Mouse (Mus musculus) adrenal gland, adult 2 months (tissue): ENCODE measurements around the gene Psmb8. TPM values are rescaled to one million over a fixed set of nuclear protein-coding genes. Genes with fewer than 3 reads are reported as not detected.
"Not testable (repeated sequence)": the region's sequence is repeated elsewhere in the genome, so short reads cannot be mapped to it uniquely, and the experiment has no call there.

Experiments used
- DNase-seq: peaks from one replicate; pipeline ENCODE4 v3.0.0; 2021
- polyA plus RNA-seq: library from polyadenylated mRNA; depleted of rRNA; stranded (reverse); fragments of >200 nt; gene quantifications from 2 replicates; pipeline ENCODE4 v1.2.3, GENCODE M21; 2012
- total RNA-seq, 2 experiments: library from RNA; stranded (reverse); gene quantifications; 2 replicates each; pipeline ENCODE4 v1.2.3; 2021

Psmb8 gene
- total and polyA plus RNA-seq, 3 experiments, result 21.8 to 68.0 (median 41.4) TPM

DNA sequence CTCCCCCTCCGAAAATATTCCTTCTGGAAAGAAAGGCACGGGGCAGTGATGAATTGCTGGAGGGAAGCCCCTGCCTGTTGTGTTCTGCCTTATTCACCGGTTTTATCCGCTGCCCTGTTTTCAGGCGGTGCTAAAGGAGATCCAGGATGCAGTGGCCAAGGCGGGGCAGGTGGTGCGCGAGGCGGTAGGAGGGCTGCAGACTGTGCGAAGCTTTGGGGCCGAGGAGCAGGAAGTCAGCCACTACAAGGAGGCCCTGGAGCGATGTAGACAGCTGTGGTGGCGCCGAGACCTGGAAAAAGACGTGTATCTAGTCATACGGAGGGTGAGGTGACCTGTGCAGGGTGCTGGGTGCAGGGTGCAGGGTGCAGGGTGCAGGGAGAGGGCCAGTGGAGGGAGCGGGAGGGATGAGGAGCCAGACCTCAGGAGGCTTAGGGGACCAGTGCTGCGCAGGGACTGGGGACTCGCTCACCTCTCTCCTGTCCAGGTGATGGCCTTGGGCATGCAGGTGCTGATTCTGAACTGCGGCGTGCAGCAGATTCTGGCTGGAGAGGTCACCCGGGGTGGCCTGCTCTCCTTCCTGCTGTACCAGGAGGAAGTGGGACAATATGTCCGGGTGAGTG, 14.3 kb downstream of the Psmb8 start:
- no peak for DNase-seq

DNA sequence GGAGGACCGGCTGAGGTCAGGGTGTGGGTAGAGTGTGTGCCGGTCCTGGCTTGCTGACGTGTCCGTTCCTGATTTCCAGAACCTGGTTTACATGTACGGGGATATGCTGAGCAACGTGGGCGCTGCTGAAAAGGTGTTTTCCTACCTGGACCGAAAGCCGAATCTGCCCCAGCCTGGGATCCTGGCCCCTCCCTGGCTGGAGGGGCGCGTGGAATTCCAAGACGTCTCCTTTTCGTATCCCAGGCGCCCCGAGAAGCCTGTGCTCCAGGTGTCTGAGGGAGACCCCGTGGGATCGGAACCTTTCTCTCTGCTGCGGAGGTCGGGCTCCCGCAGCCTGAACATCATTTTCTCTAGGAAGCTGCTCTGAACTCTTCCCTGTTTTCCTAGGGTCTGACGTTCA, 16.4 kb downstream of the Psmb8 start:
- DNase-seq, result no peak

DNA sequence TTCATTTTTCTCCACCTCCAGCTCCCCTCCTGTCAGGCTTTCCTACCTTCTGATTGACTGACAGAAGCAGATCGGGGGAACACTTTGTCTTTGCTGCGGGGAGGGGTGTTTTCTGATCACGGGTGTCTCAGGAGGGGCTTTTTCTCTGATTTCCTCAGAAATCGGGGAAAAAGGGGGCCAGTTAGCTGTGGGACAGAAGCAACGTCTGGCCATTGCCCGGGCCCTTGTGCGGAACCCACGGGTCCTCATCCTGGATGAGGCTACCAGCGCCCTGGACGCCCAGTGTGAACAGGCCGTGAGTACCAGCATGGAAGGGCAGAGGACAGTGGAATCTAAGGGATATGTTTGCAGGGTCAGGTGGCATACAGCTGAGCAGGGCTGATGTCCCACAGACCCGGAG, 17.7 kb downstream of the Psmb8 start:
- no peak for DNase-seq

DNA sequence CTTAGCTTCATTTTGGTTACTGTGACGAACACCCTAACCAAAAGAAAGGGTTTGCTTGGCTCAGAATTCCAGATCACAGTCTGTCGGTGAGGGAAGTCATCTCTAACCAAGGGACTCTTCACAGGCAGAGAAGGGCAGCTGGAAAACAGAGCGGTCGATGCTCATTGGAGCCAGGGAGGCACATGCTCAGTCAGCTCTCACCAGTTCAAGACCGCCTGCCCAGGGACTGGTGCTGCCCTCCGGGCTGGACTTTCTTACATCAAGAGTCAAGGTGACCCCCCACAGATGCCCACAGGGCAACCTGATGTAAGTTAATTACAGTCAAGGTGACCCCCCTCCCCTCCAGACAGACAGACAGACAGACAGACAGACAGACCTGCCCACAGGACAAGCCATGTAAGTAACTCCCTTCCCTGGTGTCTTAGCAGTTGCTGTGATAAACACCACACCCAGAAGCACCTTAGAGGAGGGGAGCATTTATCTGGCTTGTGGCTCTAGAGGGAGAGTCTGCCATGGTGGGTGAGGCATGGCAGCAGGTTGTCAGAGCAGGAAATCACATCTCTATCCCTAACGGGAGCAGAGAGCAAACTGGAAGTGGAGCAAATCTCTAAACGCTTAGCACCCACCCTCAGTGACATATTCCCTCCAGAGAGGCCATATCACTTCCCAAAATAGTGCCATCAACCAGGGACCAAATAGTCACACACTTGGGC, 19.9 kb downstream of the Psmb8 start:
- DNase-seq, result no peak

DNA sequence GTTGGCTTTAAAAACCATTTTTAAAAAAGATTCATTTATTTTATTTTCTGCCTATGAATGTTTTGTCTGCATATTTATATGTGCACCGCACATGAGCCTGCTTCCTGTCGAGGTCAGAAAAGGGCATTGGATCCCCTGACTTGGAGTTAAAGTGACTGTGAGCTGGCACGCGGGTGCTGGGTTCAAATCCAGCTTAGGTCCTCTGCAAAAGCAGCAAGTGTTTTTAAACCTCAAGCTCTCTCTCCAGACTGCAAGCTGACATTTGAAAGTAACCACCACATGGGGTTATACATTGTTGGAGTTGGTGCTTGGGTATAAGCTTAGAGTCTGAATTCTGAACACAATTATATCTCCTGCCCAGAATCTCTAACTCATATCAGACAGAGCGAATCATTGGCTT, 20.5 kb downstream of the Psmb8 start:
- DNase-seq, result no peak

DNA sequence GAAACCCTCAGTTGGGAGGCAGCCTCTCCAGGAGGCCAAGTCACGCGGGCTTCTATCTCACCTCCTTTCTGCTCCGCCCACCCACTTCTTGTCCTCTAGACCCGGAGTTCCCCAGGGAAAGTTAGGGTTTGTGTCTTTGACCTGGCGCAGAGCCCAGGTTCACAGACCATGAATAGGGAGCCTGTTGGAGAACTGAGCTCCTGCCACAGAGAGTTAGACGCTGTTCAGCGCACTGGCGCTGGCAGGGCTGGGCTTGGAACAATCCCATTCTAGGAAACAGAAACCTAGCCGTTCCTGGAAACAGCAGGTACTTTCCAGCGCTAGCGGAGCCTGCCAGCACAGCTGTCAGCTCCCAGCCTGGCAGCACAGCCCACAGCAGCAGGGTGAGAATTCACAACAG, 21.2 kb downstream of the Psmb8 start:
- DNase-seq, result peak; percentile 78

DNA sequence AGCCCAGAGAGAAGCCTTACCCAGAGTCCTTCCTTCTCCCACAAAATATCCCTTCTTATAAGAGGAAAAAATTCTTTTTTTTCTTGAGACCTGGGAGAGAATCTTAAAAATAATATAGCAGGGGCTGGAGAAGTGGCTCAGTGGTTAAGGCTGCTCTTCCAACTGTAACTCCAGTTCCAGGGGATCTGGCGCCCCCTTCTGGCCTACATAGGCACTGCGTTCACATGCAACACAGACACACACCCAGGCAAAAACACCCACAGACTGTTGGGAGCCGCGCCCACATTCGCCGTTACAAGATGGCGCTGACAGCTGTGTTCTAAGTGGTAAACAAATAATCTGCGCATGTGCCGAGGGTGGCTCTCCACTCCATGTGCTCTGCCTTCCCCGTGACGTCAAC, 21.6 kb downstream of the Psmb8 start:
- DNase-seq, result peak; percentile 44

DNA sequence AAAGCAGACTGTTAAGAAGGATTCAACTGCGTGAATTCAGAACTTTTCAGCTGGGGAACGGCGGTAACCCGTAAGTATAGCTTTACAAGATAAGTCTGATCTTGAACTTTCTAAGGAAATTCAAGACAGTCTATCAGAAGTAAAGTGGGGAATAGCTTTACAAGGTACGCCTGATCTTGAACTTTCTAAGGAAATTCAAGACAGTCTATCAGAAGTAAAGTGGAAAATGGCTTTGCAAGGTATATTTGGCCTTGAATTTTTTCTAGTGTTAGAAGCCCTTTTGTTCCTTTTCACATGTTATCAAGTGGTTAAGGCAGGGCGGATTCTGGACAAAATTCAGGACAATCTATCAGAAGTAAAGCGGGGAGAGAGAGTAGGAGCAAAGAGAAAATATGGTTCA, 22.3 kb downstream of the Psmb8 start:
- not testable (repeated sequence) for DNase-seq

DNA sequence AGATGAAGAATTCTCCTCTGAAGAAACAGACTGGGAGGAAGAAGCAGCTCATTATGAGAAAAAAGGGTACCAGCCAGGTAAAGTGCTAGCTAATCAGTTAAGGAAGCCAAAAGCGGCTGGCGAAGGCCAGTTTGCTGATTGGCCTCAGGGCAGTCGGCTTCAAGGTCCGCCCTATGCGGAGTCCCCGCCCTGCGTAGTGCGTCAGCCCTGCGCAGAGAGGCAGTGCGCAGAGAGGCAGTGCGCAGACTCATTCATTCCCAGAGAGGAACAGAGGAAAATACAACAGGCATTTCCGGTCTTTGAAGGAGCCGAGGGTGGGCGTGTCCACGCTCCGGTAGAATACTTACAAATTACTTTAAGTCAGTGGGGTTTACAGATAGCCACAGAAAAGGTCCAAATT, 22.9 kb downstream of the Psmb8 start:
- not testable (repeated sequence) for DNase-seq

DNA sequence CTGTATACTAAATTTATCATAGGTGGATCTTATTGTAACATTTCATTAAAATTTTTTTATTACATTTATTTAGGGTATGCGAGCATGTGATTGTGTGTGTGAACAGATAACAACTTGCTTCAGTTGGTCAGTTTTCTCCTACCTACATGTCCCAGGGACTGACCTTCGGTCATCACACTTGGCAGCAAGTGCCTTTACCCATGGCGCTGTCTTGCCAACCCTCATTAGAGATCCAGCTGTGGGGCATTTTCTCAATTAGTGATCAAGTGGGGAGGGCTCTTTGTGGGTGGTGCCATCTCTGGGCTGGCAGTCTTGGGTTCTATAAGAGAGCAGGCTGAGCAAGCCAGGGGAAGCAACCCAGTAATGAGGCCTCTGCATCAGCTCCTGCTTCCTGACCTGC, 27.3 kb downstream of the Psmb8 start:
- DNase-seq, result no peak

DNA sequence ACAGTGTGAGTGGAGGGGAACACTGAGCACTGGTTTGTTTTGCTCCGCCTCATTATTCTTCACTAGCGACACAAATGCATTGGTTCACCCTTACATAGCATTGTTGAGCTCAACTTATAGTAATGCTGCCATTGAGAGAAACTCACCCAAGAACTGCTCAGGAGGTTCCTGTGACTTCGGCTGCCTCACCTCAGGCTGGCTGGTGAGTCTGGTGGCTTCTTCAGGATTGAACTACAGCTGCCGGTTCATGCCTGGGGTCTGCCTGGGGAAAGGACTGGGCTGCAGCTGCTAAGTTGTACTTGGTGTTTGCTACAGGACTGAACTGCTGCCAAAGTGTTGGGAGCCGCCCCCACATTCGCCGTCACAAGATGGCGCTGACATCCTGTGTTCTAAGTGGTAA, 27.9 kb downstream of the Psmb8 start:
- no peak for DNase-seq

DNA sequence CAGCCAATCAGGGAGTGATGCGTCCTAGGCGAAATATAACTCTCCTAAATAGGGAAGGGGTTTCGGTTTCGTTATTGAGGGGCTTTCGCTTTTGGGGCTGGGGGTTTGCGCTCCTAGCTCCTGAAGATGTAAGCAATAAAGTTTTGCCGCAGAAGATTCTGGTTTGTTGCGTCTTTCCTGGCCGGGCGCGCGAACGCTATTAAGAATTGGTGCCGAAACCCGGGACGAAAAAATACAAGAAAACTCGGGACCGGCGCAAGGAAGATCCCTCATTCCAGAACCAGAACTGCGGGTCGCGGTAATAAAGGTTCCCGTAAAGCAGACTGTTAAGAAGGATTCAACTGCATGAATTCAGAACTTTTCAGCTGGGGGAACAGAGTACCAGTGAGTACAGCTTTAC, 28.4 kb downstream of the Psmb8 start:
- DNase-seq, result not testable (repeated sequence)

DNA sequence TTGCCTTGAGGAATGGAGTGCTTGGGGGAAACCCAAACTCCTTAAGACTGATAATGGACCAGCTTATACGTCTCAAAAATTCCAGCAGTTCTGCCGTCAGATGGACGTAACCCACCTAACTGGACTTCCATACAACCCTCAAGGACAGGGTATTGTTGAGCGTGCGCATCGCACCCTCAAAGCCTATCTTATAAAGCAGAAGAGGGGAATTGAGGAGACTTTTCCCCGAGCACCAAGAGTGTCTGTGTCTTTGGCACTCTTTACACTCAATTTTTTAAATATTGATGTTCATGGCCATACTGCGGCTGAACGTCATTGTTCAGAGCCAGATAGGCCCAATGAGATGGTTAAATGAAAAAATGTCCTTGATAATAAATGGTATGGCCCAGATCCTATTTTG, 33.5 kb downstream of the Psmb8 start:
- DNase-seq, result not testable (repeated sequence)

DNA sequence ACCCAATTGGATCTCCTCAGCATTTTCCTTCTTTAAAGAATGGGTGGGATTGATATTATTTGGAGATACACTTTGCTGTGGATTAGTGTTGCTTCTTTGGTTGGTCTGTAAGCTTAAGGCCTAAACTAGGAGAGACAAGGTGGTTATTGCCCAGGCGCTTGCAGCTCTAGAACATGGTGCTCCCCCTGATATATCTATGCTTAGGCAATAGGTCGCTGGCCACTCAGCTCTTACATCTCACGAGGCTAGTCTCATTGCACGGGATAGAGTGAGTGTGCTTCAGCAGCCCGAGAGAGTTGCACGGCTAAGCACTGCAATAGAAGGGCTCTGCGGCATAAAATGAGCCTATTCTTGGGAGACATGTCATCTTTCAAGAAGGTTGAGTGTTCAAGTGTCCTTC, 34.5 kb downstream of the Psmb8 start:
- DNase-seq, result not testable (repeated sequence)

DNA sequence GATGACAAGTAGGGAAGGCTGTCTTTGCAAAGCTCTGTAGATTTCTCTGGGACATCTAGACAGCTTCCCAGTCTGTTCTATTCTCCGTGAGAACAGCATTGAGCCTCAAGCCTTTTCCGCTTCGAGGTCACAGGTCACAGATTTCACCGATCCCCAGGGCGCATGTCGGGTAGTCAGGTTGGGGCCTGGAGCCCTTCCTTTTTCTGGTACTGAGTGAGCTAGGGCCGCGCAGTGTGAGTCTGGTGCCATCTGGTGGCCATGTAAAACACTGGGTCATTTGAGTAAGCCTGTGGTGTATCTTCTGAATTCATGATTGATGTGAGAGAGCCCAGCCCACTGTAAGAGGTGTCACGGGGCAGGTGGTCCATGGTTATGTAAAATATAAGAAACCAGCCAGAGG, 37.4 kb downstream of the Psmb8 start:
- peak; percentile 76 for DNase-seq

DNA sequence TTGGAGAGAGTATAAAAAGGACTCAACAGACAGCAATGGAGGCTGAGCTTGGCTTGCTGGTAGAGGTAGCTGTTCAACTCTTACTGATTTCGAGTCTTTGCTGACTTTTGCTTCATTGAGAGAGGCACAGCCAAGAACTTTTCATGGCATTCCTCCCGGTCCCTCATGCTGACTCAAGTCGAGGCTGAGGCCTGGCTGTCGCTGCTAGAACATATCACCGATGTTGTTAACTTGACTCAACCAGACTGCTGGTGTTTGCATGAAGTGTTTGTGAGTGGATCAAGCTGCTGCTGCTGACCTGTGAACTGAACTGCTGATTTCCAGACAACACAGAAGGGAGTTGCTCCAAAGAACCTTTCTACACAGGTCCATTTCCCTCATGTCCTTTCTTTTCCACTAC, 39.2 kb downstream of the Psmb8 start:
- DNase-seq, result no peak

DNA sequence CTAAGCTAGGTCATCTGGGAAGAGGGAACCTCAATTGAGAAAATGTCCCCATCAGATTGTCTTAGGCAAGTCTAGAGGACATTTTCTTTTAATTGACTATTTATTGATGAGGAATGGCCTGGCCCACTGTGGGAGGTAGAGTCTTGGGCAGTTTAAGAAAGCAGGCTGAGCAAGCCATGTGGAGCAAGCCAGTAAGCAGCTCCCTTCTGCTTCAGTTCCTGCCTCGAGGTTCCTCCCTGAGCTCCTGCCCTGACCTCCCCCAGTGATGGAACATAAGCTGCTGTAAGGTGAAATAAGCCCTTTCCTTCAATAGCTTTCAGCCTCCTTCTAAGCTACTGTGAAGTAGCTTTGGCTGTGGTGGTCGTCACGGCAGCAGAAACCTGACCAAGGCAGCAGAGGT, 40.2 kb downstream of the Psmb8 start:
- no peak for DNase-seq

DNA sequence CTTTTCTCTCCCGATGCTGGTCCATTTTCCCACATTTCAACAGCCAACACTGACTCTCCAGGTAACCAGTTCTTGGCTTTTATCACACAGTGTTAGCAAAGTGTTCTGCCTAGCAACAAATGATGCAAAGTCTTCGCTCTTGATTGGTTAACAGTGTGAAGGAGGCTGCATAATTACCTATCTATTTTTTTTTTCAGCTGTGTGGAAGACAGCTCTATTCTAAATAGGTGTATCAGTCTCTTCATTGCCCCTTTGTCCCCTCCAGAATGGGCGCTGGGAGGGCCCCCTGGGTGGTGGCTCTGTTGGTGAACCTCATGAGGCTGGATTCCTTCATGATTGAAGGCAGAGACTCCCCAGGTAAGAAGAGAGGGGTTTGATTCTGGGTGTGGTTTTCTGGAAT, 41.2 kb downstream of the Psmb8 start, which contains the start of gene H2-Ob:
H2-Ob (plus strand) TSS at position 198 of the 400 bp plus-strand sequence.
- DNase-seq, result no peak

DNA sequence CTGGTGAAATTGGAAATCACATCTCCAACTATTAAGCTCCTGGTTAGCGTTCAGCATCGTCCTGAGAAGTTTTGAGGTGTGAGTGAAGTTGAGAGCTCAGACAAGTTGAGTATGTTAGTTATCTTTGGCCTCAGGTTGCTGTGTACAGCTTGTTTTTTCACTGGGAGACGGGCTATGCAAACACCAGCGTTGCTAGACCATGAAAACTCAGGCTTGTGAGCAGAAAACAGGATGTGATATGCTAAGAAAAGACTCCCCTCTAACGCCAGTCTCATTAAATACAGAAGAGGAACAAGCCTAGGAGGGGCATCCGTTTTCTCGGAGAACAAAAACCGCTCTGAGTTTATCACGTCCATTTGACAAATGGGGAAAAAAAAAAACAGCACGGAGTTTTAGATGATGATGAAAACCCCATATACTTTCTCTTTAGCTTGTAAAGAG, 42.1 kb downstream of the Psmb8 start:
- DNase-seq, result no peak

DNA sequence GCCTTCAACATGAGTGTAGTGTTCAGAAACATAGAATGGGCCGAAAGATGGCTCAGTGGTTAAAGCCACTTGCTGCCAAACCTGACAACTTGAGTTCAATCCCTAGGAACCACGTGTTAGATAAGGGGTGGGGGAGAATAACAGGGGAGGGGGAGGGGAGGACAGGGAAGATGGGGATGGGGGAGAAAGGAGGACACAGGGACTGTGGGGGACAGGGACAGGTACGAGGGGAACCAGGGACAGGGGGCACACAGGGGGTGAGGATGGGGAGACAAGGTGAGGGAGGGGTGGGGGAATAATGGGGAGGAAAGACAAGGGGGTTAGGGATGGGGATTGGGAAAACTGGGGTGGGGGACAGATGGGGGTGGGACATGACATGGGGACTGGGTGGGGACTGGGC, 42.8 kb downstream of the Psmb8 start:
- no peak for DNase-seq

DNA sequence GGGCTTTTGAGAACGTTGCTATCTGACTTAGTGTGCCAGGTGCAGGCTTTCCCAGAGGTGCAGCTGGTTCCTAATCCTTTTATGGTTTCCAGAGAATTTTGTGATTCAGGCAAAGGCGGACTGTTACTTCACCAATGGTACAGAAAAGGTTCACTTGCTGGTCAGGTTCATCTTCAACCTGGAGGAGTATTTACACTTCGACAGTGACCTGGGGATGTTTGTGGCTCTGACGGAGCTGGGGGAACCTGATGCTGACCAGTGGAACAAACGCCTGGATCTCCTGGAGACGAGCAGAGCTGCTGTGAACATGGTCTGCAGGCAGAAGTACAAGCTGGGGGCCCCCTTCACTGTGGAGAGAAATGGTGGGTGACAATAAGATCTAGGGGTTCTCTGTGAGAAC, 43.4 kb downstream of the Psmb8 start:
- DNase-seq, result no peak

DNA sequence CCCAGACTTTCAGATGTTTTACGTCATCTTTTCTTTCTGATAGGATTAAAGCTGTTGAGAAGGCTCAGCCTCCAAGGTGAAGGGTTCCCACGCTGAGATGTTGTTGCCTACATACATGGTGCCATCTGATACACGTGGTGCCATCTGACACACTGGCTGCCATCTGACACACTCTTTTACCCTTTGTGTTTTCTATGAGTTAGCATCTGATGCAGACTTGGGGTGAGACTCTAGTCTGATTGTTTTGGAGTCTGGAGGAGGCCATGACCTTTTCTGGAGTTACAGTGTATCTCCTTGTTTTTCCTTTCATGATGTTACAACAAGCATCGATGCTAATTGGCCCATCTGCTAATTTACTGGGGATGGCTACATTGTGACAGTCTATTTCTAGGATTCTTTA, 47.1 kb downstream of the Psmb8 start:
- DNase-seq, result no peak

DNA sequence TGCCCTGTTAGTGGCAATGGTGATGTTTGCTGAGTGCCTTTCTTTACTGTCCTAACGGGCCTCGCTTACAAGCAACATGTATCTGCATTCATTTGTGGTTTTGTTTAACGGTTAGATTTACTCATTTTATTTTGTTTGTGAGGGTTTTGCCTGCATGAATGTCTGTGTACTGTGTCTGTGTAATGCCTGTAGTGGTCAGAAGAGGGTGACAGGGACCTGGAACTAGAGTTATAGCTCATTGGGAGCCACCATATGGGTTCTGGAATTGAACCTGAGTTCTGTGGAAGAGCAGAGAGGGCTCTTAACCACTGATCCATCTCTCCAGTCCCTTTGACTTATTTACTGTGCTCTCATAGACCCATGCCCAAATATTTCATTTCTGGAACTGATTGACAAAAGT, 49.5 kb downstream of the Psmb8 start:
- no peak for DNase-seq

DNA sequence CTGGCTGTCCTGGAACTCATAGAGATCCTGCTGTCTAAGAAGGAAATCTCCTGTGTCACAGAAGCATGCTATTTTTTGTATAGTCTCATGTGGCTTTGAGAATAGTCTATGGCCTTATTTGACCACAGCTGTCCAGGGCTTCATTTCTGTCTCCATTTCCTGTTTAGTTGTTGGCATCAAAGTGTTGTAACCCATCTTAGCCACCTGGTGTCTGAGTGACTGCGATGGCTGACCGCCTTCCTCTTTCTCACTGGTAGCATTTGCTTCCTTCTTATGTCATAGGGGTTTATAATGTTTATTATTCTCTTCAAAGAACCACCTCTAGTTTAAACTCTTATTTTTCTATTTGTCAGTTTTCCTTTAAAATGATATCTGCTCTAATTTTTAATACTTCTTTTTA, 51.2 kb downstream of the Psmb8 start:
- no peak for DNase-seq
